Mouse (Mus musculus): ENCODE measurements around the gene Cyb5r1. TPM values are rescaled to one million over a fixed set of nuclear protein-coding genes. Genes with fewer than 3 reads are reported as not detected.

The Cyb5r1 gene
- polyA plus RNA-seq, 1 experiment from 2014 or later: 20.4 TPM

GRCm38 (mm10) chr1:134381795-134382625 lies 23.3 kb upstream of the Cyb5r1 start:
- Histone ChIP-seq H3K9me3 (replicated peaks) (0 out of 2 replicates have a peak, but pooled peaks cover 3% of the 10 kb centered on the region), H3K4me1 (replicated peaks) (peaks cover 5% of the 10 kb centered on the region), H3K9ac (0 out of 2 replicates have a peak overlapping the region, but pooled peaks have one; percentile 10), H3K27ac (no peak overlapping the region), H3K4me2 (peak overlapping the region; percentile 52), H3K36me3 (no peaks in the 10 kb centered on the region), H3K27me3 (peaks cover 19% of the 10 kb centered on the region), H3K4me3 (replicated peaks) (peak overlapping the region; percentile 10)
- DNase-seq: no peak
- ATAC-seq (ENCODE audit: low read depth): no peak
- 4% methylated on average over 19 of the region's 19 CpGs for WGBS (ENCODE audit: insufficient replicate concordance)

GRCm38 (mm10) chr1:134384581-134384980 lies 20.8 kb upstream of the Cyb5r1 start:
- Histone ChIP-seq H3K9ac (no peak overlapping the region), H3K4me1 (replicated peaks) (peaks cover 5% of the 10 kb centered on the region), H3K4me2 (no peak overlapping the region), H3K36me3 (no peaks in the 10 kb centered on the region), H3K9me3 (replicated peaks) (0 out of 2 replicates have a peak, but pooled peaks cover 3% of the 10 kb centered on the region), H3K27me3 (peaks cover 32% of the 10 kb centered on the region), H3K27ac (no peak overlapping the region), H3K4me3 (replicated peaks) (no peak overlapping the region)
- ATAC-seq (ENCODE audit: low read depth) (no peak), DNase-seq (no peak)
- 72% methylated on average over 4 of the region's 4 CpGs for WGBS (ENCODE audit: insufficient replicate concordance)

- Histone ChIP-seq H3K27me3 (peaks cover 35% of the 10 kb centered on the region), H3K9me3 (replicated peaks) (0 out of 2 replicates have a peak, but pooled peaks cover 3% of the 10 kb centered on the region), H3K36me3 (no peaks in the 10 kb centered on the region), H3K4me2 (no peak overlapping the region), H3K4me1 (replicated peaks) (peaks cover 5% of the 10 kb centered on the region), H3K9ac (no peak overlapping the region), H3K27ac (no peak overlapping the region), H3K4me3 (replicated peaks) (no peak overlapping the region)
- no peak for DNase-seq
- no peak for ATAC-seq (ENCODE audit: low read depth)
Measured at GRCm38 (mm10) chr1:134385176-134385575, 20.2 kb upstream of the Cyb5r1 start.

GRCm38 (mm10) chr1:134385666-134386065 lies 19.7 kb upstream of the Cyb5r1 start, which contains the start of gene 4933406M09Rik:
Gene 4933406M09Rik (plus strand): TSS chr1:134385940.
- DNase-seq (no peak), ATAC-seq (ENCODE audit: low read depth) (no peak)
- Histone ChIP-seq H3K27ac (no peak within 1 kb of the TSS), H3K4me2 (no peak within 1 kb of the TSS), H3K36me3 (no peaks in the 10 kb centered on the region), H3K9me3 (replicated peaks) (0 out of 2 replicates have a peak, but pooled peaks cover 3% of the 10 kb centered on the region), H3K27me3 (peaks cover 40% of the 10 kb centered on the region), H3K4me3 (replicated peaks) (no peak within 1 kb of the TSS), H3K9ac (no peak within 1 kb of the TSS), H3K4me1 (replicated peaks) (peaks cover 5% of the 10 kb centered on the region)
- WGBS (ENCODE audit: insufficient replicate concordance): 86% methylated on average over 1 of the region's 1 CpGs

- Histone ChIP-seq H3K27me3 (peaks cover 10% of the 10 kb centered on the region), H3K36me3 (no peaks in the 10 kb centered on the region)
- WGBS (ENCODE audit: insufficient replicate concordance): 58% methylated on average over 5 of the region's 5 CpGs
Measured at GRCm38 (mm10) chr1:134393827-134394226, 11.5 kb upstream of the Cyb5r1 start.

GRCm38 (mm10) chr1:134398210-134398609 lies 7.1 kb upstream of the Cyb5r1 start:
- H3K36me3 ChIP-seq: no peaks in the 10 kb centered on the region
- H3K9ac ChIP-seq: no peak overlapping the region
- H3K4me1 ChIP-seq (replicated peaks): no peaks in the 10 kb centered on the region; the same call in 1 of the 2 replicates
- H3K27me3 ChIP-seq: no peaks in the 10 kb centered on the region; the same call in 1 of the 2 replicates
- H3K27ac ChIP-seq: no peak overlapping the region
- H3K9me3 ChIP-seq (replicated peaks): no peaks in the 10 kb centered on the region
- DNase-seq (no peak), ATAC-seq (ENCODE audit: low read depth) (no peak)
- H3K4me2 ChIP-seq: no peak overlapping the region
- WGBS (ENCODE audit: insufficient replicate concordance): 80% methylated on average over 12 of the region's 12 CpGs
- H3K4me3 ChIP-seq (replicated peaks): no peak overlapping the region

More at GRCm38 (mm10) chr1:134393827-134394226, 11.5 kb upstream of the Cyb5r1 start:
- no peak overlapping the region for H3K4me3 ChIP-seq (replicated peaks)
- no peaks in the 10 kb centered on the region; the same call in 1 of the 2 replicates for H3K4me1 ChIP-seq (replicated peaks)
- DNase-seq: no peak
- ATAC-seq (ENCODE audit: low read depth): no peak
- no peaks in the 10 kb centered on the region for H3K9me3 ChIP-seq (replicated peaks)
- H3K27ac ChIP-seq: no peak overlapping the region
- no peak overlapping the region for H3K4me2 ChIP-seq
- H3K9ac ChIP-seq: no peak overlapping the region

GRCm38 (mm10) chr1:134399735-134400134 lies 5.6 kb upstream of the Cyb5r1 start:
- DNase-seq (no peak), ATAC-seq (ENCODE audit: low read depth) (no peak)
- Histone ChIP-seq H3K4me1 (replicated peaks) (no peaks in the 10 kb centered on the region; the same call in 1 of the 2 replicates), H3K9me3 (replicated peaks) (no peaks in the 10 kb centered on the region), H3K9ac (no peak overlapping the region), H3K27me3 (no peaks in the 10 kb centered on the region; the same call in 1 of the 2 replicates), H3K4me2 (no peak overlapping the region), H3K27ac (no peak overlapping the region), H3K36me3 (no peaks in the 10 kb centered on the region), H3K4me3 (replicated peaks) (no peak overlapping the region)
- 69% methylated on average over 5 of the region's 5 CpGs for WGBS (ENCODE audit: insufficient replicate concordance)

- Histone ChIP-seq H3K27me3 (no peaks in the 10 kb centered on the region), H3K9me3 (replicated peaks) (no peaks in the 10 kb centered on the region), H3K4me2 (peak overlapping the region; percentile 85), H3K36me3 (peaks cover 37% of the 10 kb centered on the region), H3K4me3 (replicated peaks) (peak overlapping the region; percentile 81), H3K9ac (peak overlapping the region; percentile 90), H3K27ac (peak overlapping the region; percentile 88), H3K4me1 (replicated peaks) (peaks cover 15% of the 10 kb centered on the region)
- ATAC-seq (ENCODE audit: low read depth) (no peak), DNase-seq (no peak)
- 14% methylated on average over 8 of the region's 8 CpGs for WGBS (ENCODE audit: insufficient replicate concordance)
Measured at GRCm38 (mm10) chr1:134406414-134406771, 1.0 kb downstream of the Cyb5r1 start.

- no peaks in the 10 kb centered on the region for H3K27me3 ChIP-seq
- H3K4me2 ChIP-seq: no peak overlapping the region
- ATAC-seq (ENCODE audit: low read depth): no peak
- H3K9ac ChIP-seq: no peak overlapping the region
- no peak for DNase-seq
- peaks cover 47% of the 10 kb centered on the region for H3K36me3 ChIP-seq
- H3K4me1 ChIP-seq (replicated peaks): peaks cover 15% of the 10 kb centered on the region
- 88% methylated on average over 8 of the region's 8 CpGs for WGBS (ENCODE audit: insufficient replicate concordance)
- H3K27ac ChIP-seq: no peak overlapping the region
- no peak overlapping the region for H3K4me3 ChIP-seq (replicated peaks)
- H3K9me3 ChIP-seq (replicated peaks): no peaks in the 10 kb centered on the region
Measured at GRCm38 (mm10) chr1:134408080-134408479, 2.7 kb downstream of the Cyb5r1 start.

- Histone ChIP-seq H3K9ac (no peak overlapping the region), H3K27me3 (no peaks in the 10 kb centered on the region), H3K9me3 (replicated peaks) (no peaks in the 10 kb centered on the region), H3K4me2 (no peak overlapping the region), H3K4me3 (replicated peaks) (no peak overlapping the region), H3K27ac (no peak overlapping the region), H3K4me1 (replicated peaks) (peaks cover 28% of the 10 kb centered on the region), H3K36me3 (peaks cover 47% of the 10 kb centered on the region)
- ATAC-seq (ENCODE audit: low read depth): no peak
- no peak for DNase-seq
- 83% methylated on average over 9 of the region's 9 CpGs for WGBS (ENCODE audit: insufficient replicate concordance)
Measured at GRCm38 (mm10) chr1:134411706-134412629, 6.6 kb downstream of the Cyb5r1 start.

- ATAC-seq (ENCODE audit: low read depth) (no peak), DNase-seq (no peak)
- peak overlapping the region; percentile 76 for H3K4me2 ChIP-seq
- WGBS (ENCODE audit: insufficient replicate concordance): 42% methylated on average over 2 of the region's 2 CpGs
- peak overlapping the region; percentile 97 for H3K27ac ChIP-seq
- H3K9me3 ChIP-seq (replicated peaks): no peaks in the 10 kb centered on the region
- peaks cover 43% of the 10 kb centered on the region for H3K4me1 ChIP-seq (replicated peaks)
- no peaks in the 10 kb centered on the region for H3K27me3 ChIP-seq
- H3K9ac ChIP-seq: peak overlapping the region; percentile 75
- peaks cover 39% of the 10 kb centered on the region for H3K36me3 ChIP-seq
- H3K4me3 ChIP-seq (replicated peaks): no peak overlapping the region
Measured at GRCm38 (mm10) chr1:134414038-134414437, 8.7 kb downstream of the Cyb5r1 start.
